Mouse (Mus musculus): ENCODE data around the gene Gm45711.

The Gm45711 gene

GRCm38 (mm10) chr8:104239418-104239861 lies 70.4 kb downstream of the Gm45711 start:
- DNase-seq = no peak

- DNase-seq = no peak
Measured at GRCm38 (mm10) chr8:104234573-104234972, 75.3 kb downstream of the Gm45711 start.

- no peak for DNase-seq
Measured at GRCm38 (mm10) chr8:104232919-104233318, 77.0 kb downstream of the Gm45711 start.

- no peak for DNase-seq
Measured at GRCm38 (mm10) chr8:104232039-104232438, 77.8 kb downstream of the Gm45711 start.
